Mouse (Mus musculus) ES-E14 (cell line): ENCODE data around the gene Eml4. TPM values are rescaled to one million over a fixed set of nuclear protein-coding genes. Genes with fewer than 3 reads are reported as not detected.

Experiments used
- DNase-seq: peaks from one replicate; pipeline ENCODE4 v3.0.0-alpha.2; 2013; ENCODE audit warnings: low read depth, low spot score
- H3K27ac ChIP-seq: 2 replicates; pipeline ENCODE4 v1.5.1; 2012; ENCODE audit warnings: low read depth, mild to moderate bottlenecking, low read length, moderate library complexity, mixed read lengths; ENCODE audit not compliant: poor library complexity, insufficient read depth, severe bottlenecking
- H3K36me3 ChIP-seq: 2 replicates; pipeline ENCODE4 v1.6.1; 2012; ENCODE audit warnings: mild to moderate bottlenecking, low read length, moderate library complexity, mixed read lengths; ENCODE audit not compliant: control insufficient read depth, poor library complexity, insufficient read depth, severe bottlenecking
- H3K4me1 ChIP-seq, 2 experiments: fragments of 150-350 bp in 1 of 2; sonication (generic) in 1 of 2; 2 replicates each; pipeline ENCODE4 v1.6.1; 2012; ENCODE audit warnings: low read length in 2 of 2, mild to moderate bottlenecking in 1 of 2, mixed read lengths in 1 of 2; ENCODE audit not compliant: control insufficient read depth in 2 of 2, insufficient read depth in 2 of 2, poor library complexity in 1 of 2
- H3K4me3 ChIP-seq, 2 experiments: fragments of 150-350 bp in 1 of 2; sonication (generic) in 1 of 2; 2 replicates each; pipeline ENCODE4 v1.5.1; 2012; ENCODE audit warnings: low read length in 2 of 2, low read depth in 1 of 2, mild to moderate bottlenecking in 1 of 2, mixed read lengths in 1 of 2; ENCODE audit not compliant: insufficient read depth in 1 of 2, poor library complexity in 1 of 2, severe bottlenecking in 1 of 2
- H3K9ac ChIP-seq: 2 replicates; pipeline ENCODE4 v1.6.1; 2012; ENCODE audit warnings: low read depth, mild to moderate bottlenecking, low read length, mixed read lengths; ENCODE audit not compliant: poor library complexity, insufficient read depth, severe bottlenecking
- H3K9me3 ChIP-seq: fragments of 150-350 bp; sonication (generic); 2 replicates; pipeline ENCODE4 v1.6.1; 2012; ENCODE audit warnings: low read depth, mild to moderate bottlenecking, low read length; ENCODE audit not compliant: control insufficient read depth, insufficient read depth
- CHD2 ChIP-seq: IDR thresholded peaks from 2 replicates; pipeline ENCODE4 v1.6.1; 2014; ENCODE audit warnings: mild to moderate bottlenecking, low read depth, low read length, inconsistent platforms
- HCFC1 ChIP-seq: IDR thresholded peaks from 2 replicates; pipeline ENCODE4 v1.6.1; 2012; ENCODE audit warnings: low read length, inconsistent platforms, borderline replicate concordance; ENCODE audit not compliant: insufficient read depth
- MAFK ChIP-seq: IDR thresholded peaks from 2 replicates; pipeline ENCODE4 v1.6.1; 2014; ENCODE audit warnings: mild to moderate bottlenecking, low read depth, low read length, inconsistent platforms; ENCODE audit not compliant: insufficient read depth
- ZC3H11A ChIP-seq: IDR thresholded peaks from 2 replicates; pipeline ENCODE4 v1.6.1; 2012; ENCODE audit warnings: low read depth, mild to moderate bottlenecking, inconsistent platforms, low read length, borderline replicate concordance
- ZNF384 ChIP-seq: IDR thresholded peaks from 2 replicates; pipeline ENCODE4 v1.6.1; 2012; ENCODE audit warnings: low read depth, low read length, inconsistent platforms
- in situ Hi-C, 2 experiments: fragments of 600-800 bp; cut with MboI; formaldehyde crosslinking; loops; one replicate each; pipeline ENCODE4 v1.15.1; 2025; ENCODE audit warnings: low sequenced_read_pairs in 2 of 2, inconsistent platforms in 1 of 2; ENCODE audit not compliant: unreplicated experiment in 2 of 2
- total RNA-seq: library from RNA; depleted of rRNA; stranded (reverse); fragments of 300-350 nt; gene quantifications from 2 replicates; pipeline ENCODE4 v1.2.3, GENCODE M21; 2012

The Eml4 gene
- total RNA-seq, 1 experiment = 43.0 TPM

DNA sequence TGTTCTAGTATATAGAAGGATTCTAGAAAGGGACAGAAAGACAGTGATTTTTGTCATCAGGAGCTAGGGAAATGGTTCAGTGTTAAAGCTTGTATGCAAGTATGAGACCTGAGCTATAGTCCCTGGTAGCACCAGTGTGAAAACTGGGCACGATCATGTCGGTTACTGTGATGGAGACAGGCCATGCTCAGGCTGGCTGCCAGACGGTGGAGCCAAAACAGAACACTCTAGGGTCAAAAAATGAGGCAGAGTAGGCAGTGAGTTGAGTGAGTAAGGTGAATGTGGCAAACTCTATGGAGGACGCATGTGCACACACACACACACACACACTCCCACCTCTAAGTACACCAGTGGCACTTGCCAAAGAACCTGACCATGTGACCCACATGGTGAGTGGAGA lies 92.7 kb downstream of the Eml4 start:
- H3K4me1 ChIP-seq = no peaks in the 10 kb centered on the region
- in situ Hi-C loops = no loop called here
- DNase-seq = no peak
- H3K36me3 ChIP-seq = peaks cover 15% of the 10 kb centered on the region; the same call in 1 of the 2 replicates
- H3K9me3 ChIP-seq = no peaks in the 10 kb centered on the region
- no peak overlapping the region for H3K4me3 ChIP-seq
- no peak overlapping the region; the same call in 1 of the 2 replicates for H3K9ac ChIP-seq
- H3K27ac ChIP-seq = no peak overlapping the region
- no peak for TF ChIP-seq HCFC1
- no peak for TF ChIP-seq CHD2
- TF ChIP-seq ZC3H11A = no peak
- TF ChIP-seq ZNF384 = no peak

DNA sequence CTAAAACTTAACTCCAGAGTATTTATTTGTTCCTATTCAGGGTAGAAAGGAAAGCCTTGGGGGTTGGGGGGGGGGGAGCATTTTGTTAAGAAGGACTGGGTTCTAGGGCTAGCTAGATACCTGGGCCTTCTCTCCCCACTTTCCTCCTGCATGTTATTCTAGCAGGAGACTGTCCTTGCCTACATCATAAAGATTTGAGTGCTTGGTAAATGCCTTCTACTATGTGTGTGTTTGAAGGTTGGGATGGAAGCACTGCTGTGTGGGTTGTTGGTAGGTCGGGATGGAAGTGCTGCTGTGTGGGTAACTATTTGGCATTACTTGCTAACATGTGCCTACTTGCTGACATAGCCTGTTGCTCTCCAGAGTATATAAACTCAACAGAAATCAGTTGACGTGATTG lies 98.9 kb downstream of the Eml4 start:
- H3K9me3 ChIP-seq = no peaks in the 10 kb centered on the region
- no peak overlapping the region for H3K4me3 ChIP-seq
- no peak for DNase-seq
- no peak overlapping the region for H3K27ac ChIP-seq
- in situ Hi-C loops = no loop called here
- H3K36me3 ChIP-seq = peaks cover 9% of the 10 kb centered on the region
- no peak overlapping the region for H3K9ac ChIP-seq
- no peak for TF ChIP-seq MAFK
- TF ChIP-seq HCFC1 = no peak
- no peak for TF ChIP-seq ZNF384
- no peak for TF ChIP-seq CHD2
- no peak for TF ChIP-seq ZC3H11A
- H3K4me1 ChIP-seq = no peaks in the 10 kb centered on the region

DNA sequence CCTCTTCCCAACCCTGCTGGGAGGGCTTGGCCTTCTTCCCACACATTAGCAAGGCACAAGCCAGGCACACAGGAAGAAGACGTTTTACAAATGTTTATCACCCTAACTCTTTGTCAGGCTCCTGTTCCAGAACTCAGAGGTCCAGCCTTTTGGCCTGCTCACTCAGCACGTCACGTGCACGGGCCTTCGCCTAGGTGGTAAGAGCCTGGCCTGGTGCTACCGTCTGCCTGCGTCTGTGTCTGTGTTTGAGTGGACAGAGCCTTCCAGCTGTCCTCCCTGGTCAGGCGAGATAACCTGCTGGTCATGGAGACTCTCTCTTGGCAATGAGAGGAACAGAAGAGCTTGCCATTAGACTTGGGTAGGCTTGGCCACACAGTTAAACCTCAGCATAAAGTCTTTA lies 100.6 kb downstream of the Eml4 start:
- no peak for DNase-seq
- in situ Hi-C loops = no loop called here

DNA sequence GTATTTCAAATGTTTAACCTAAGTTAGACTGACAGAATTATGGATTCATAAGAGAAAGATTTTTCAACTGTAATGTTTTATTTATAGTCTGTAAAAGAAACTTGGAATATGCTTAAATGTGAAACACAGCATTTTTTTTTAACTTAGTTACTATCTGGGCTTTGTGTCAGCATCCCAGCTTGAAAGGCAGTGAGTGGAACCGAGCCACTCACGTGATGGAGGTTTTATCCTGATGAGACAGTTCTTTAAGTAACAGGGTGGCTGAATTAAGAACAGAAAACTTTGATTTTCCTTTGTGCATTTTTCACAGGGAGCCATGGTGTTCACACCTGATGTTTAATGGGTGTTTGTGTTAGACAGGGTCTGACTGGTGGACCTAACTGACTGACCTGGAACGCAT lies 101.1 kb downstream of the Eml4 start:
- H3K9me3 ChIP-seq = no peaks in the 10 kb centered on the region
- no peak overlapping the region for H3K27ac ChIP-seq
- H3K4me3 ChIP-seq = no peak overlapping the region
- H3K36me3 ChIP-seq = peaks cover 14% of the 10 kb centered on the region
- TF ChIP-seq ZC3H11A (no peak), ZNF384 (no peak), HCFC1 (no peak)
- in situ Hi-C loops = no loop called here
- DNase-seq = no peak
- H3K4me1 ChIP-seq = no peaks in the 10 kb centered on the region
- H3K9ac ChIP-seq = no peak overlapping the region

More for the DNA sequence above, 100.6 kb downstream of the Eml4 start:
- Histone ChIP-seq H3K4me1 (no peaks in the 10 kb centered on the region), H3K36me3 (peaks cover 14% of the 10 kb centered on the region), H3K9ac (no peak overlapping the region), H3K9me3 (no peaks in the 10 kb centered on the region), H3K4me3 (no peak overlapping the region), H3K27ac (no peak overlapping the region)
- TF ChIP-seq ZNF384 (no peak), HCFC1 (no peak), ZC3H11A (no peak), MAFK (no peak), CHD2 (no peak)

DNA sequence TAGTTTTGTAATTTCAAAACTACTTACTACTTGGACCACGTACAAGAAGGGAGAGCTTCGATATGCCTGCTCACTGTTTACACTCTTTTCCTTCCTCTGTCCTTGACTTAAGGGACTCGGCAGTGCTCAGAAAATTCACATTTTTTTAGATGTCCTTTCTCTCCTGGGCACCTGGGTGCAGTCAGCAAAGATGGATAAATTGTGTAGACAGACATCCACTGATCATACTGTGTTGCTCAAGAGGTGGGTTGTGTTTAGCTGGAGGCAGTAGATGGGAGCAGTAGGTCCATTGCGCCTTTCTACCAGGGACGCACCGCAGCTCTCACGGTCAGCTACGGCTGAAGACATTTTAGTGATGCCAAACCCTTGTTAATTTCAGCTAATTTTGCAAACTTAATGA lies 101.7 kb downstream of the Eml4 start:
- no peak for DNase-seq
- no peaks in the 10 kb centered on the region for H3K4me1 ChIP-seq
- no peak for TF ChIP-seq ZNF384
- TF ChIP-seq ZC3H11A = no peak
- TF ChIP-seq MAFK = no peak
- TF ChIP-seq CHD2 = no peak
- no peak for TF ChIP-seq HCFC1
- no peak overlapping the region for H3K4me3 ChIP-seq
- H3K36me3 ChIP-seq = peaks cover 16% of the 10 kb centered on the region
- H3K9me3 ChIP-seq = no peaks in the 10 kb centered on the region
- in situ Hi-C loops = no loop called here
- H3K9ac ChIP-seq = no peak overlapping the region
- H3K27ac ChIP-seq = no peak overlapping the region
